Mouse (Mus musculus) layer of hippocampus, postnatal 10 days (tissue): ENCODE measurements around the gene Mgat1. TPM values are rescaled to one million over a fixed set of nuclear protein-coding genes. Genes with fewer than 3 reads are reported as not detected.
"Not testable (repeated sequence)": the region's sequence is repeated elsewhere in the genome, so short reads cannot be mapped to it uniquely, and the experiment has no call there.

Experiments
- DNase-seq, 2 experiments: peaks; one replicate each; pipeline ENCODE4 v3.0.0; 2021; ENCODE audit warnings: low spot score in 2 of 2
- total RNA-seq, 2 experiments: library from RNA; stranded (reverse); gene quantifications; 2 replicates each; pipeline ENCODE4 v1.2.3; 2021

The Mgat1 gene
- total RNA-seq, 2 experiments from 2014 or later = 43.9 to 50.2 TPM

DNA sequence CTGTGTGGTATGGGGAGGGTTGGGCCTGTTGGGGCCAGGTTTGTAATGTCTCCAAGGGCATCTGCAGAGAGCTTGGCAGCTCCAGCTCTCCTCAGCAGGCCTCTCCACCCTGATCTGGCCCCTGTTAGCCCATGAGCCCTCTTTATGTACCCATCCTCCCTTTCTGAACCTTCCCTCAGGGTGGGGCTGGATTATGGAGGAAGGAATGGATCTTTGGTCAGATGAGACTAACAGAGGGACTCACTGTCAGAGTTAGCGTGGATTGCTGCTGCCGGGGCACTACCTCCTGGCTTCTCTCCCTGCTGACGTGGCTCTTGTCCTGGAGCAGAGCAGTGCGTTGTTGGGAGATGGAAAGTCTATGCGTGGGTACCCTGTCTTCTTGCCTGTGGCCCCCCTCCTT lies 18.3 kb downstream of the Mgat1 start:
- no peak for DNase-seq

DNA sequence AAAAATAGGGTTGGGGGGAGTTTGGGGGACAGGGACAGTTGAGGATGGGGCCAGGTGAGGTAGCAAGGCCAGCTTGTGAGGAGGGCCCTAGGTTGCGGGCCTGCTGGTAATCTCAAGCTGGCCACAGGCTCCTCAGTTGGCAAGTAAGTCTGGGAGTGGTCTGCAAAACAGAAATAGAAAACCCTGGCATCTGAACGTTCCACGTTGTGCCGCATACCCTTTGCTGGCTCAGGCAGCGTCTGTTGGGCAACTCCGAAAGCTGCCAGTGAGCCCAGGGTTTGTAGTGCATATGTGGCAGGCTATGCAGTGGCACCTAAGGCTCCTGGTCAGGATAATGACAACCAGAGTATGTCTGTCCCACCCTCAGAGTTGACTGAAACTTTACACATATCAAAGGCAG lies 19.2 kb downstream of the Mgat1 start:
- no peak for DNase-seq

GRCm38 (mm10) chr11:49264081-49264480 lies 20.1 kb downstream of the Mgat1 start:
- DNase-seq = no peak

GRCm38 (mm10) chr11:49264622-49265021 lies 20.6 kb downstream of the Mgat1 start:
- DNase-seq = no peak

- no peak for DNase-seq
These were observed 21.1 kb downstream of the Mgat1 start for GRCm38 (mm10) chr11:49265101-49265500.

- DNase-seq = no peak
These were observed 22.7 kb downstream of the Mgat1 start for GRCm38 (mm10) chr11:49266671-49267070.

DNA sequence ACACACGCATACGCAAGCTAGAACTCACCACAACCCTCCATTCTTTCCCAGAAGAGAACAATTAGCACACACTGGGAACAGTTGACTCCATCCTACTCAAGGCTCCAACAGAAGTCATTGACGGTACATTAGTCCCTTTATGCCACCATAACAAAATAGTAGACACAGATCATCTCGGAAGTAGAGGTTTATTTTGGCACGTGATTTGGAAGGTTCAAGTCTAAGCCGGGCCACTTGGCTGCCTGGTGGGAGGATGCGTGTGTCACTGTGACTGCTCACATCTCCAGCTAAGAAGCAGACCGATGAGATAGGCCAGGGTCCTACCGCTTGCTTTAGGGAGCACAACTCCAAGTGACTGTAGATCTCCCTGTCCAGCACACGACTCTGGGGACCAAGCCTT lies 23.3 kb downstream of the Mgat1 start:
- no peak for DNase-seq

- no peak for DNase-seq
These were observed 24.1 kb downstream of the Mgat1 start for GRCm38 (mm10) chr11:49267970-49268579.

GRCm38 (mm10) chr11:49269761-49270160 lies 25.8 kb downstream of the Mgat1 start:
- DNase-seq = no peak

DNA sequence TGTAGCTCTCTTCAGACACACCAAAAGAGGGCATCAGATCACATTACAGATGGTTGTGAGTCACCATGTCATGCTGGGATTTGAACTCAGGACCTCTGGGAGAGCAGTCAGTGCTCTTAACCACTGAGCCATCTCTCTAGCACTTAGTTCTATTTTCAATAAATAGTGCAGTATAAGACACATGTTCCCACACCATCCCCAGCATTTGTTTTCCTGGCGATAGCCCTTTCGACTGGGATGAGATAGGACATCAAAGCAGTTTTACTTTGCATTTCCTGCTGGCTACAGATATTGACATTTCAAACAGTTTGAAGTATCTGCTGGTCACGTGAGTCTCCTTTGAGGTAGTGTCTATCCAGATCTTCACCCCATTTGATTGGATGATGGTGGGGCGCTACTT lies 26.4 kb downstream of the Mgat1 start:
- no peak for DNase-seq

- DNase-seq = peak in 1 of 2 experiments; percentile 50
These were observed 27.3 kb downstream of the Mgat1 start for GRCm38 (mm10) chr11:49271334-49271733.

- DNase-seq = no peak
These were observed 30.0 kb downstream of the Mgat1 start for GRCm38 (mm10) chr11:49273834-49274519.

- DNase-seq = no peak
These were observed 34.2 kb downstream of the Mgat1 start, which contains the start of gene Olfr1393 for GRCm38 (mm10) chr11:49278222-49278621. Gene Olfr1393 (plus strand): TSS chr11:49278304.

- DNase-seq = not testable (repeated sequence)
These were observed 41.0 kb downstream of the Mgat1 start, which contains the start of gene Olfr1392 for GRCm38 (mm10) chr11:49284982-49285381. Gene Olfr1392 (plus strand): TSS chr11:49285282.

DNA sequence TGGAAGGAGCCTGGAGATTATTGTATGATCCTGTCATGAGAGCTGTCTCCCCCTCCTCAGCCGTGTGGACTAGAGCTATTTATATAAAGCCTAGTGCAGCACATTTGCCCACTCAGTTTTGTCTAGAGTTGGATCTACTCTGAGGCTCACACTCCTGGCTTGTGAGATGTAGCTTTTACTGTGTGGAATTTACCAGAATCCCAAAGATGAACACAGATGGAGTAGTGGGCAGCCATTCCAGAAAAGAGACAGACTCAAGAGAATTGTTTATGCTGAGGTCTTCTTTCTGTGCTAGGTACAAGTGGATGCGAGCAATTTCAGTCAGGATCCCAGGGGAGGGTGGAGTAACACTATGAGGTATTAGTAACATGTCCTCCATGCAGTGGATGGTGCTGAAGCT lies 43.3 kb downstream of the Mgat1 start:
- DNase-seq = no peak

- no peak for DNase-seq
These were observed 48.8 kb downstream of the Mgat1 start for GRCm38 (mm10) chr11:49292777-49293176.

- DNase-seq = no peak
These were observed 60.5 kb downstream of the Mgat1 start, which contains the start of gene Olfr10 for GRCm38 (mm10) chr11:49304441-49304840. Gene Olfr10 (plus strand): TSS chr11:49304741.

DNA sequence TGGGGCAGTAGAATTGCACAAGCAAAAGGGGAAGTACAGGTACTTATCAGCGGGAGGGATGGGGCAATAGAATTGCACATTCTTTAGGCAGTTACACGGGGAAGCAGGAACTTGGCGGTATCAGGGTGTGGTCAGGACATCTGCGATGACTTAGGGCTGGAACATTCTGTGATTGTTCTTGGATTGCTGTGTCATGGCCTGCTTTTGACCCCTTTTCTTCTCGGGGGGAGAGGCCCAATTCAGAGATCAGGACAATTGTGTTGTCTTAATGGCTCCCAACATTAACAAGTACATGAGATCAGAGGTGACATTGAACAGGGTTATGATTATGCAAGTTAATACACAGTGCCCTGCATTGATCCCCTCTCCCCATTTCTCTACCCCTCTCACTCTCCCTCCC lies 64.6 kb downstream of the Mgat1 start:
- not testable (repeated sequence) for DNase-seq

Other genes starting within 250 kb of the Mgat1 start
- 1 to 10 TPM in 1 of 2 experiments, under 1 TPM in 1; 0.71 to 1.0 TPM for gene 9930111J21Rik2, start 192.9 kb upstream of the Mgat1 start, total RNA-seq
- under 1 TPM in 1 of 2 experiments, not detected in 1; 0.11 TPM for gene Tgtp2, start 180.0 kb upstream of the Mgat1 start, total RNA-seq
- under 1 TPM; 0.21 to 0.62 TPM for gene Ifi47, start 167.6 kb upstream of the Mgat1 start, total RNA-seq
- not detected for gene Olfr1396, start 129.3 kb upstream of the Mgat1 start, total RNA-seq
- gene Olfr1395, start 101.9 kb upstream of the Mgat1 start, total RNA-seq = not detected
- not detected for gene Olfr1394, start 89.8 kb upstream of the Mgat1 start, total RNA-seq
- under 1 TPM; 0.30 to 0.40 TPM for gene Btnl9, start 57.0 kb upstream of the Mgat1 start, total RNA-seq
- gene Zfp62, start 40.9 kb upstream of the Mgat1 start, total RNA-seq = 10 to 100 TPM; 33.9 to 36.4 TPM
- not detected for gene Olfr1393, start 34.1 kb downstream of the Mgat1 start, total RNA-seq
- gene Olfr1392, start 41.1 kb downstream of the Mgat1 start, total RNA-seq = under 1 TPM; 0.11 to 0.14 TPM
- under 1 TPM in 1 of 2 experiments, not detected in 1; 0.25 TPM for gene Olfr10, start 60.5 kb downstream of the Mgat1 start, total RNA-seq
- gene Olfr1391, start 78.6 kb downstream of the Mgat1 start, total RNA-seq = not detected
- gene Olfr1390, start 91.0 kb downstream of the Mgat1 start, total RNA-seq = not detected
- not detected for gene Olfr1389, start 178.9 kb downstream of the Mgat1 start, total RNA-seq
- under 1 TPM; 0.42 to 0.66 TPM for gene Olfr1388, start 192.4 kb downstream of the Mgat1 start, total RNA-seq
- not detected for gene Olfr1387, start 211.2 kb downstream of the Mgat1 start, total RNA-seq
- not detected for gene Olfr1386, start 220.9 kb downstream of the Mgat1 start, total RNA-seq
- gene Olfr1385, start 244.9 kb downstream of the Mgat1 start, total RNA-seq = under 1 TPM in 1 of 2 experiments, not detected in 1; 0.11 TPM